Mouse (Mus musculus) liver, embryonic 14.5 days (tissue): ENCODE measurements around the gene Dhrs7c. TPM values are rescaled to one million over a fixed set of nuclear protein-coding genes. Genes with fewer than 3 reads are reported as not detected.
A peak's percentile ranks its signal among the peaks of the same experiment; 100 is the strongest.

Source experiments
- ATAC-seq: fragments of 200-750 bp; cut with Nextera tagmentation; 2 replicates; pipeline ENCODE4 v1.8.0; 2017; ENCODE audit warnings: moderate number of reproducible peaks, mild to moderate bottlenecking, moderate library complexity; ENCODE audit not compliant: insufficient read depth
- DNase-seq, 3 experiments: peaks; one replicate each; pipeline ENCODE4 v3.0.0-alpha.2; 2012 to 2013; ENCODE audit warnings: low read depth in 3 of 3, low spot score in 3 of 3
- H3K27ac ChIP-seq: fragments of 300-500 bp; sonication (generic); 2 replicates; pipeline ENCODE4 v1.5.1; 2014; ENCODE audit warnings: moderate library complexity, mild to moderate bottlenecking, control low read depth, inconsistent platforms
- H3K27me3 ChIP-seq: fragments of 300-500 bp; sonication (generic); 2 replicates; pipeline ENCODE4 v1.6.1; 2014; ENCODE audit warnings: mild to moderate bottlenecking, low read length, moderate library complexity; ENCODE audit not compliant: control insufficient read depth, insufficient read depth
- H3K36me3 ChIP-seq: fragments of 300-500 bp; sonication (generic); replicated peaks from 2 replicates; pipeline ENCODE4 v1.6.1; 2014; ENCODE audit warnings: low read depth; ENCODE audit not compliant: control insufficient read depth, insufficient read depth
- H3K4me1 ChIP-seq, 2 experiments: fragments of 200-500 bp in 1 of 2; fragments of 300-500 bp in 1 of 2; sonication (generic) in 1 of 2; replicated peaks; 2 replicates each; pipeline ENCODE4 v1.6.1; 2012 to 2014; ENCODE audit warnings: antibody characterized with exemption in 1 of 2, inconsistent platforms in 1 of 2, low read length in 1 of 2; ENCODE audit not compliant: control insufficient read depth in 2 of 2, insufficient read depth in 2 of 2
- H3K4me2 ChIP-seq: fragments of 300-500 bp; sonication (generic); 2 replicates; pipeline ENCODE4 v1.6.1; 2014; ENCODE audit warnings: low read depth, mild to moderate bottlenecking, control low read depth, moderate library complexity
- H3K4me3 ChIP-seq, 2 experiments: fragments of 200-500 bp in 1 of 2; fragments of 300-500 bp in 1 of 2; sonication (generic) in 1 of 2; 2 replicates each; pipeline ENCODE4 v1.5.1; 2012 to 2014; ENCODE audit warnings: low read depth in 2 of 2, low read length in 2 of 2, mild to moderate bottlenecking in 2 of 2, control low read depth in 1 of 2, inconsistent platforms in 1 of 2, moderate library complexity in 1 of 2; ENCODE audit not compliant: insufficient read depth in 1 of 2
- H3K9ac ChIP-seq: fragments of 300-500 bp; sonication (generic); replicated peaks from 2 replicates; pipeline ENCODE4 v1.6.1; 2014; ENCODE audit warnings: mild to moderate bottlenecking, control low read depth, moderate library complexity
- H3K9me3 ChIP-seq: fragments of 300-500 bp; sonication (generic); 2 replicates; pipeline ENCODE4 v1.6.1; 2016; ENCODE audit warnings: low read length, mixed read lengths; ENCODE audit not compliant: control insufficient read depth
- CTCF ChIP-seq: IDR thresholded peaks from 2 replicates; pipeline ENCODE4 v1.5.1; 2016; ENCODE audit warnings: antibody characterized with exemption, low read depth, control low read depth
- EP300 ChIP-seq: IDR thresholded peaks from 2 replicates; pipeline ENCODE4 v1.6.1; 2016; ENCODE audit warnings: antibody characterized with exemption, low read depth
- WGBS: fragments of 180-500 bp; shearing (Covaris S2); extraction: QIAGEN DNeasy Blood & Tissue Kit; methylation state at CpG from one replicate; pipeline ENCODE4 v1.1.7; 2014; ENCODE audit not compliant: insufficient replicate concordance; 5-methylcytosine and 5-hydroxymethylcytosine counted together
- polyA plus RNA-seq, 2 experiments: library from polyadenylated mRNA; depleted of rRNA in 1 of 2; stranded (reverse) in 1 of 2; unstranded in 1 of 2; fragments of >200 nt; fragmentation: Nextera tagmentation in 1 of 2; extraction: Ambion mirVana in 1 of 2; gene quantifications; 2 replicates each; pipeline versions ENCODE4 v1.2.1 to v1.2.3; 2012 to 2014

The Dhrs7c gene
- polyA plus RNA-seq (2012; rRNA removed) (not detected in 2 replicates), polyA plus RNA-seq (2014; fragmentation: Nextera tagmentation; extraction: Ambion mirVana) (not detected in 2 replicates)

DNA sequence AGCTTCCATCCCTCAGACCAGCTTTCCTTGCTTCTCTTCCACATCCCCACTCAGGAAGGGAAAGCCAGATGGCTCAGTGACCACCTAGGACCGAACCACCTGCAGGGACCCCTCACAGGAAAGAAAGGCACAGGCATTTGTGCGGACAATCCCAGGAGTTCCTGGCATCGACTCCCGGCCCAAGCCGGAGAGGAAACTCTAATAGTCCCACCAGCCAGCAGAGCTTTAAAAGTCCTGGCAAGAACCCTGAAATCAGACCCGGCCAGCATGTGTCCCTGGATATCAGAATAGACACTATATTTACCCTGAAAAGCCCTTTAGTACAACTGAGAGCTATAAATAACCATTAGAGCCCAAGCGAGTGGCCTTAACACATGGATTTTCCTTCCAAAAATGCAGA lies at the start of gene Dhrs7c:
Dhrs7c (plus strand) TSS at position 257 of the 400 bp plus-strand sequence.
- no peak within 1 kb of the TSS for H3K4me3 ChIP-seq
- no peaks in the 10 kb centered on the region for H3K9me3 ChIP-seq
- H3K27ac ChIP-seq, result no peak within 1 kb of the TSS
- WGBS, result 72% methylated on average over 7 of the region's 7 CpGs
- H3K4me2 ChIP-seq, result no peak within 1 kb of the TSS
- no peaks in the 10 kb centered on the region for H3K4me1 ChIP-seq
- TF ChIP-seq CTCF (no peak), EP300 (no peak)
- no peaks in the 10 kb centered on the region for H3K27me3 ChIP-seq
- DNase-seq (no peak), ATAC-seq (no peak)
- no peak within 1 kb of the TSS for H3K9ac ChIP-seq
- no peaks in the 10 kb centered on the region for H3K36me3 ChIP-seq

DNA sequence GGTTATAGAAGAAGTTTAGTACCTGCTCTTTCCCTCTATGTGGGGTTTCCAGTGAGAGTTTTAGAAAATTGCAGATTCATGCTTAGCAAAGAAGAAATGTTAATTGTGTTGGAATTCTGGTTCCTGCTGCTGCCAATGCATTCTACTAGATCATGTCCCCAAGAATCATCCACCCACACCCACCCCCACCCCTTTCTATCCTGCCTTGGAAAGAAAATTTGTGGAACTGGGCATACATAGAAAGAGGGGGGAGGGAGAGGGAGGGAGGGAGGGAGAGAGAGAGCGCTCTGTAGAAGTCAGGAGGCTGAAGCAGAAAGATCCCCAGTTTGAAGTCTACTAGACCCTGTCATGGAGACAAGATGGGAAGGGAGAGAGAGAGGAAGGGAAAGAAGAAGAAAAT lies 41.7 kb upstream of the Dhrs7c start:
- WGBS, result 77% methylated on average over 1 of the region's 1 CpGs
- H3K4me3 ChIP-seq, result no peak overlapping the region
- TF ChIP-seq EP300 (no peak), CTCF (no peak)
- H3K27ac ChIP-seq, result no peak overlapping the region
- ATAC-seq, result no peak
- no peak overlapping the region for H3K4me2 ChIP-seq
- no peaks in the 10 kb centered on the region for H3K36me3 ChIP-seq
- no peak overlapping the region for H3K9ac ChIP-seq
- no peaks in the 10 kb centered on the region for H3K27me3 ChIP-seq
- no peaks in the 10 kb centered on the region for H3K9me3 ChIP-seq
- DNase-seq, result no peak
- H3K4me1 ChIP-seq, result no peaks in the 10 kb centered on the region

- Histone ChIP-seq H3K27ac (no peak overlapping the region), H3K9ac (no peak overlapping the region), H3K27me3 (no peaks in the 10 kb centered on the region), H3K36me3 (no peaks in the 10 kb centered on the region), H3K4me1 (no peaks in the 10 kb centered on the region), H3K4me3 (no peak overlapping the region), H3K9me3 (no peaks in the 10 kb centered on the region), H3K4me2 (no peak overlapping the region)
- TF ChIP-seq CTCF (peak; percentile 24), EP300 (no peak)
- DNase-seq, result no peak
- 48% methylated on average over 15 of the region's 15 CpGs for WGBS
- no peak for ATAC-seq
These were observed 40.4 kb upstream of the Dhrs7c start for GRCm38 (mm10) chr11:67757373-67758167.

- no peak within 1 kb of the TSS for H3K4me2 ChIP-seq
- H3K9me3 ChIP-seq, result no peaks in the 10 kb centered on the region
- H3K9ac ChIP-seq, result no peak within 1 kb of the TSS
- TF ChIP-seq EP300, result no peak
- TF ChIP-seq CTCF, result no peak
- no peak within 1 kb of the TSS for H3K27ac ChIP-seq
- no peaks in the 10 kb centered on the region for H3K36me3 ChIP-seq
- ATAC-seq (no peak), DNase-seq (no peak)
- H3K27me3 ChIP-seq, result no peaks in the 10 kb centered on the region
- H3K4me1 ChIP-seq, result no peaks in the 10 kb centered on the region
- 60% methylated on average over 14 of the region's 14 CpGs for WGBS
- no peak within 1 kb of the TSS for H3K4me3 ChIP-seq
These were observed 26.9 kb upstream of the Dhrs7c start, which contains the start of gene Glp2r for GRCm38 (mm10) chr11:67771053-67771452. Gene Glp2r (minus strand): TSS chr11:67771153.

DNA sequence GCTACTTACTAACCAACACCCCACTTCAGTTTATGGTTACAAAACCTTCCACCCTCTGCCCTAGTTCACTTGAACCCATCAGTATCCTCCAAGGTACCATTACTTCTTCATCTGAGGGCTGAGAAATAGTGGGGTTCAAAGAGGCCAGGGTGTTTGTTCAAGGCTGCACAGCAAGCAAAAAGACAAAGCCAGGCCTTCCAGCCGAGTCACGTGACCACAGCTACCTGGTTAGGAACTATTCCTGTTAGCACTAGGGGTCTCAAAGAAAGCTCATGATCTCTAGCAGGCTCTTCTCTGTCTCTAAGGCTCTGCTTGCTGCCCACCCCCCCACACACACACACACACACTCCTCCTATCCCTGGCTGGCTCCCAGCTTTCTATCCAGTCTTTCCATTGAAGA lies 26.3 kb upstream of the Dhrs7c start:
- DNase-seq (no peak), ATAC-seq (no peak)
- WGBS, result 41% methylated on average over 2 of the region's 2 CpGs
- H3K27ac ChIP-seq, result no peak overlapping the region
- H3K9me3 ChIP-seq, result no peaks in the 10 kb centered on the region
- no peak overlapping the region for H3K4me3 ChIP-seq
- H3K9ac ChIP-seq, result no peak overlapping the region
- no peaks in the 10 kb centered on the region for H3K27me3 ChIP-seq
- no peak overlapping the region for H3K4me2 ChIP-seq
- no peaks in the 10 kb centered on the region for H3K4me1 ChIP-seq
- no peaks in the 10 kb centered on the region for H3K36me3 ChIP-seq
- no peak for TF ChIP-seq CTCF
- TF ChIP-seq EP300, result no peak
